Mouse (Mus musculus) brown adipose tissue, adult 24 weeks (tissue): ENCODE results near the gene Myl6. TPM values are rescaled to one million over a fixed set of nuclear protein-coding genes. Genes with fewer than 3 reads are reported as not detected.
A peak's percentile ranks its signal among the peaks of the same experiment; 100 is the strongest.
"Not testable (repeated sequence)": the region's sequence is repeated elsewhere in the genome, so short reads cannot be mapped to it uniquely, and the experiment has no call there.

Source experiments
- H3K27ac ChIP-seq: fragments of 200-500 bp; replicated peaks from 2 replicates; pipeline ENCODE4 v1.5.1; 2012; ENCODE audit warnings: low read depth, mild to moderate bottlenecking, low read length
- H3K4me1 ChIP-seq: fragments of 200-500 bp; 2 replicates; pipeline ENCODE4 v1.6.1; 2012; ENCODE audit warnings: low read length, mixed read lengths; ENCODE audit not compliant: control insufficient read depth, insufficient read depth, insufficient read length
- H3K4me3 ChIP-seq: fragments of 200-500 bp; 2 replicates; pipeline ENCODE4 v1.5.1; 2012; ENCODE audit warnings: low read depth, mild to moderate bottlenecking, low read length, moderate library complexity; ENCODE audit not compliant: insufficient read depth
- polyA plus RNA-seq: library from polyadenylated mRNA; stranded (reverse); fragments of >200 nt; gene quantifications from 2 replicates; pipeline ENCODE4 v1.2.4, GENCODE M21; 2012; ENCODE audit not compliant: missing spikeins, insufficient read depth, insufficient read length

Gene Myl6
- polyA plus RNA-seq, 1 experiment: 1,414 TPM

DNA sequence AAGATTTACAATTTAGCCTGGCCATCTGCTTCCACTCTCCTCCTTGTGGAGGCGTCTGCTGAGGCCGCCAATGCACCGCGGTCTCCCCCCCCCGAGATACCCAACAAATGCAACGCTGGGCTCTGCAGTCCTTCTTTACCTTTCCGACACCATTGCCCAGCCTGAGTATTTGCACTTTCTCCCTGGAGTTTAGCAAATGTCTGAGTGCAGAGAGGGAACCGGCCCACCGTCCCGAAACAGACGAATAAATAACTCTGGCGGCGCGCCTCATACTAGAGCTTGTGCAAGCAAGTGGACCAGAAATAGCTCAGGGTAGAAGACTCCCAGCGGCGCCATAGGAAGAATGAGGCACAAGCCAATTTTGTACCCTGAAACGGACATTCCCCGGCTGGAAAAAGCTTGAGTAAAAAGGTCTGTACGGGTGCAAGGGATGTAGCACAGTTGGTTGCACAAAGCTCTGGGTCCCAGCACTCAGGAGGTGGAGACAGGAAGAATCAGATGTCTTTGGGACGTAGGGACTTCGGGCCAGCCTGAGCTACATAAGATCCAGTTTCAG, 5.2 kb upstream of the Myl6 start:
- H3K27ac ChIP-seq: peak overlapping the region; percentile 92
- peak overlapping the region; percentile 65 for H3K4me3 ChIP-seq
- peaks cover 11% of the 10 kb centered on the region for H3K4me1 ChIP-seq

DNA sequence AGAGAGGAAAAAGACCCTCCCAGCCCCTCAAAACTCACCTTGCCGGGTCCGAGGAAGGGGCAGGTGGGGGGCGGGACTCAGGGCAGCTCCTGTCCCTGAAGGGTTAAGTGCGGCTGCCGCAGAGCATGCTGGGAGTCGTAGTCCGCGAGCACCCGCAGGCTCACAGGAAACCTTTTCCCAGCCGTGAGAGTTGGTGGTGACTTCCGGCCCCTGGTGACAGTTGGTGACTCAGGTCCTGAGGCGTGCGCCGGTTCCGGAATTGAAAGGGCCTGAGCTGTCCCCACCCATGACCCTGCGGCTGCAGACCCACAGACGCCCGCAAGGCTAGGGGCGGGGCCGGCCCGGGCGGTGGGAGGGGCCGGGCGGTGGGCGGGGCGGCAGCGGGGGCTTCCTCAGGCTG, 4.6 kb upstream of the Myl6 start, which contains the start of gene Myl6b:
TSS of gene Myl6b (minus strand) at position 96 of the 400 bp plus-strand sequence.
- Histone ChIP-seq H3K27ac (peak within 1 kb of the TSS; percentile 92), H3K4me3 (peak within 1 kb of the TSS; percentile 65), H3K4me1 (peaks cover 11% of the 10 kb centered on the region)

DNA sequence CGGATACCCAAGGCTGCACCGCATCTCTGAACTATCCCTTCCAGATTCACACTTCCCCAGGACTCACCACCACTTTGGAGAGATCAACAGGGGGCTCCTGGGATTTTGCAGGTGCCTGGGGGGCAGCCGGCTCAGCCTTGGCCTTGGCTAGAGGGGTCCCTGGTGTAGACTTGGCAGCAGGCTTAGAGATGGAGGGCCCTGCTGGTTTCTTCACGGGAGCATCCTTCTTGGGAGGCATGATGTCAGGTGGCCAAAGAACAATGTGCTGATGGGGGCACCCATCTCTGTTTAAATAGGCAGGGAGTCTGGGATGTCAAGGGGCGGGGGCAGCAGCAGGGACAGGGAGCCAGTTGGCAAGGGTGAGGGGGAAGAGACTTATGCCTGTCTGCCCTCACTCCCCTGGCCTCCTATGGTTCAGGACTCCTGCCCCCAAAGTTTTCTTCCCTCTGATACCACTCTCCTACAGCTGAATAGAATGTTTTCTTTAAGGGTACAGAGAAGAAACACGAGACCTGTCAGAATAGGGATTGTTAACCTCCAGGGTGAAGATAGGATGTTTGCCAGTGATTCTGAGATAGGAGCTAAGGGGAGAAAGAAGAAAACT, 3.3 kb upstream of the Myl6 start:
- H3K4me3 ChIP-seq: no peak overlapping the region
- no peak overlapping the region for H3K27ac ChIP-seq
- H3K4me1 ChIP-seq: peaks cover 8% of the 10 kb centered on the region

DNA sequence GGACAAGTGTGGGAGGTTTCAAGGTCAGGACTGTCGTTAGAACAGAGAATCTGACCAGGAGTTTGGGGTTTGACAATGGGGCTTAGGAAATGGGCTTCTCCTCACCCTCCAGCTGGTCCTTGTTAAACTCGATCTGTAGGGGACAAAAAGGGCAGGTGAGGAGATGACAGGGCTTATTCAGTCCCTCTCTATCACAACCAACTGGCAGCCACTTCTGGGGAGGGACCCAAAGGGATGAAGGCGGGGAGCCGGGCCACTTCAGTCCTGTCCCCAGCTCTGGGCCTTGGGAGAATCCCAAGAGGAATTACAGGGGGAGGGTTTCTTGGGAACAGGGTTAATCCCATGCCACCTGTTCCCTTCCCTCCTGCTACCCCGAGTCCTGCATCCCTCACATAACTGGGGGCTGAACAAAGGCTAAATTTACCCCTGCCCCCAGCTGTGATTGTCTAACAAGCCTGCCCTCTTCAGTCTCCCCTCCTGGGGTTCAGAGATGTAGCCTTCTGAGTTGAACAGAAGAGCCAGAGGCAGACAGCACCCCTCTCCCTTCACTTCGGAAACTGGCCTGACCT, 2.6 kb upstream of the Myl6 start:
- Histone ChIP-seq H3K4me3 (no peak overlapping the region), H3K27ac (no peak overlapping the region), H3K4me1 (peaks cover 6% of the 10 kb centered on the region)

DNA sequence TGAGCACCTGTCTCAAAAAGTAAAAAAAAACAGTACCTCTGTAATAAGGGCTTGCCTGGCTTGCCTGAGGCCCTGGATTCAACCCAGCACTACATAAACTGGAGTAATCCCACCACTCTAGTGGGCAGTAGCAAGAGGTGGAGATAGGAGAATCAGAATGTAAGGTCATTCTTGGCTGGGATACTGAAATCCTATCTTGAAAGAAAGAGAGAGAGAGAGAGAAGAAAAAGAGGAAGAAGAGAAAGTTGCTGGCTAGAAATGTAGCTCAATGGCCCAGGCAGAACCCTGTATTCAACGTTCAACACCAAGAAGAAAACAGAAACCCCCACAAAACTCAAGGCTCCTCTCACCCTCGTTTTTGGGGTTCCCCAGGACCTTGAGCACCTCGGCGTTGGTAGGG, 2.0 kb upstream of the Myl6 start:
- Histone ChIP-seq H3K27ac (no peak overlapping the region), H3K4me3 (no peak overlapping the region), H3K4me1 (peaks cover 6% of the 10 kb centered on the region)

DNA sequence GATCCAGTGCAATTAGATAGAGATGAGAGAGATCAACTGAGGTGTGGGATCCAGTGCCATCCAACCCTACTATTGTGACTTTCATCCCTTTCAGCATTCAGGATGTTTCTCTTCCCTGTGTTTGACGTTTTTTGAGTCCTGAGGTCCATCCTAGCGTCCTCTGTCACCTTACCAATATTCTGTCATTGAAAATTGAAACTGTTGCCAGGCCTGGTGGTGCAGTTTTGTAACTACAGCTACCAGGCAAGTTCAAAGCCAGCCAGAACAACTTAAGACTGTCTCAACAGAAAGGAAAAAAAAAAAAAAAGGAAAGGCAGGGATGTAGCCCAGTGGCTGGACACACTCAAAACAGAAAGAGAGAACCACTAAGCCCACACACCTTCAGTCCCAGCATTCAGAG, 1.3 kb upstream of the Myl6 start:
- H3K27ac ChIP-seq: peak overlapping the region; percentile 96
- peak overlapping the region; percentile 86 for H3K4me3 ChIP-seq
- H3K4me1 ChIP-seq: peaks cover 6% of the 10 kb centered on the region

DNA sequence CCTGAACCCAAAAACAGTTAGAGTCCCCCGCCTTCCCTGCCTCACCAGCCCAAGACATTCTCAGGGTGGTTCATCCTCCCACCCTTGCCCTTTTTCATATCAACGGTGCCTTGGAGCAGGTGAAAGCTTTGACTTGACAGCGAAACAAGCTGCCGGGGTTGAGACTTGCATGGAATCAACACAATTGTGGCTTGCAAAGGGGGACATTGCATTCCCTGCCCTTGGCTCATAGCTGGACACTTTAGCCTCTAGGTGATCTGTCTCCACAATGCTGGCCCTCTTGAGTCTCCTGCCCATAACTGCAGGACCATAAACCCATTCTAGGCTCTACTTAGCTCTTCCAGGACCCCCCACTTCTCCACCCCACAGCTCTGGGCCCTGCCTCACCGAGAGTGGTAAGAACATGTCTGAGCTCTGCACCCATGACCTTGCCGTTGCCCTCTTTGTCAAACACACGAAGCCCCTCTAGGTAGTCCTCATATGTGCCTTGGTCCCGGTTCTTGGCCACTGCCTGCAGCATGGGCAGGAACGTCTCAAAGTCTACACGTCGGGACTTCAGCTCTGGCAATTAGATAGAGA, 811 bp upstream of the Myl6 start:
- Histone ChIP-seq H3K4me3 (peak overlapping the region; percentile 86), H3K4me1 (peaks cover 6% of the 10 kb centered on the region), H3K27ac (peak overlapping the region; percentile 96)

DNA sequence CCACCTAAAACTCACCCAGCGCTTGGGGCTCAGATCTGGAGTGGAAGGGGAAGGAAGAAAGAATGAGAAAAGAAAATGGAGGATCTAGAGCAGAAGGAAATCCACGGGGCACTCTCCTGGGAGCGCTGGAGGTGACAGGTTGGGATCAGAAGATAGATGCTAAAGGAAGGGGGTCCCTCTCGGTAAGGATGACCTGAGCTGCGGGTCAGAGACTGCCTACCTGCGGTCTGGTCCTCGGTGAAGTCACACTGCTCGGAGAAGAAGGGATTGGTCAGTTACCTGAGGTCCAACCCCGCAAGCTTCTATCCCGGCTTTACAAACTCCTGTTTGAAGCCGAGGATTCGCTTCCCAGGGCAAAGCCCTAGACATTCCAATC, 638 bp downstream of the Myl6 start:
- Histone ChIP-seq H3K4me3 (peak overlapping the region; percentile 88), H3K27ac (peak overlapping the region; percentile 99), H3K4me1 (peaks cover 6% of the 10 kb centered on the region)

DNA sequence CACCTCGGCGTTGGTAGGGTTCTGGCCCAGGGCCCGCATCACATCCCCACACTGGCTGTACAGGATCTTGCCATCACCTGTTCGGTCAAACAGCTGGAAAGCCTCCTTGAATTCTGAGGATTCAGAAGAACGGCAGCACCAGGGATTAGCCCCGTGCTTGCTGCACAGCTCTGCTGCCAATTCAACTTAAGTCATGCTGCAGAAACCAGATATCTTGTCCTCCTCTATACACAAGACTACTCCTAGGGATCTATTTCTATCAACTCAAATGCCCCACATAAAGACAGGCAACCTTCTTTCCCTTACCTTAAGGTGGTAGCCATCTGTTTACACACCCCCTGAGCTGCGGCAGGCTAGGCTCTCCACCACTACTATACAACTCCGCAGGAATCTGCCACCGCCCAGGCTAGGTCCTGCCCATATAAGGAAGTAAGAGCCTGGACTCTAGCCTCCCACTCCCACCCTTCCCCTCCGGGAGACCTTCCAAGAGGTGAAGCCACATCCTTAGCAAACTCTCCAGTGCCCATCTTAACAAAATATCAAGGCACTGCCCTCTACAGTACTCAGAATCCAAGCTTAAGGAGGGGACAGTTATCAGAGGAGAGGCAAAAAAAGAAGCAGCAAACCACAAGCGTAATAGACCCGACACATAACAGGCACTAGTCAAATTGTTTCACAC, 1.2 kb downstream of the Myl6 start:
- peak overlapping the region; percentile 88 for H3K4me3 ChIP-seq
- H3K27ac ChIP-seq: peak overlapping the region; percentile 99
- peaks cover 6% of the 10 kb centered on the region for H3K4me1 ChIP-seq

DNA sequence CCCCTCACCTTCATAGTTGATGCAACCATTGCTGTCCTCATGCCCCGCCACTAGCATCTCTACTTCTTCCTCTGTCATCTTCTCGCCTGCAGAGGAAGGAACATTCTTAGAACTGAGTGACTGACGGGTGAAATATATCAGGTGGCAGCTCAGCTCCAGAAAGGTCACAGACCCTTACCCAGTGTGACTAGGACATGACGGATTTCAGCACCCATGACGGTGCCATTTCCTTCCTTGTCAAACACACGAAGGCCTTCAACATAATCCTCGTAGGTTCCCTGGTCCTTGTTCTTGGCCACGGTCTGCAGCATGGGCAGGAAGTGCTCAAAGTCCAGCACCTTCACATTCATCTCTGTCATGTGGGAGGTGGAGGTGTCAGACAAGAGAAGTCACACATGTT, 1.9 kb downstream of the Myl6 start:
- H3K4me3 ChIP-seq: peak overlapping the region; percentile 88
- H3K4me1 ChIP-seq: not testable (repeated sequence)
- H3K27ac ChIP-seq: peak overlapping the region; percentile 99

DNA sequence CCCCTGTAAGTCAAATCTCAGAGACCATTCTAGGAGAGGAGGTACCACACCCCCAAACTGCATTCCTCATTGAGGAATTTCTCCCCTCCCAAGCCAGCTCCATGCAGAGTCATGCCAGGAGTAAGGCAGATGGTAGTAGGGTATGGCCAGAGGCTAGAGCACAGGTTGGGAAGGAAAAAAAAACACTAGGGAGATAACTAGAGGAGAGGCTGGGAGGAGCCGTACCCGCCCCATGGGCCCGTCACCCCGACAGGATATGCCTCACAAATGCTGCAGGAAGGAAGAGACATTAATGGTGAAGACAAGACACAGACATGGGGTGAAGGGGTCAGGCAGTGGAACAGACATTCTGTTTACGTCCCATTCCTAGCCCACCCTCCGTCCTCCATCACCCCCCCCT, 2.5 kb downstream of the Myl6 start:
- peak overlapping the region; percentile 88 for H3K4me3 ChIP-seq
- H3K4me1 ChIP-seq: peaks cover 6% of the 10 kb centered on the region
- peak overlapping the region; percentile 99 for H3K27ac ChIP-seq

DNA sequence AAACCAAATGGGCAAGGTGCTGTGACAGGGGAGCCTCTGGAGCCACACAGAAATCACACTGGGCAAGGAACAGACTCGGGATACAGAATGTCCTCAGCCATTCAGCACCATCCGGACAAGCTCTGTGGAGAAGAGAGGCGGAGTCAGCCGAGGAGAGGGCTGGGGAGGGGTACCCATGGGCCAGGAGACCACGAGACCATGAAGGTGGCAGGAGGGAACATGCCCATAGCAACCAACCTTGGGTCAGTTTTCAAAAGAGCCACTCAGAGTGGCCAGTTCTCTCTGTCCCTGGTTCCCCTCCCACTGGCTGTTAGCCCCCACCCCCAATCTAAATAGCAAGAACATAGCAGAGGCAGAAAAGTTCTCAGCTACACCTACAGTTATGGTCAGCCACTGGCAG, 3.0 kb downstream of the Myl6 start:
- H3K27ac ChIP-seq: peak overlapping the region; percentile 10; the same call in 1 of the 2 replicates
- peaks cover 6% of the 10 kb centered on the region for H3K4me1 ChIP-seq
- peak overlapping the region; percentile 88 for H3K4me3 ChIP-seq

DNA sequence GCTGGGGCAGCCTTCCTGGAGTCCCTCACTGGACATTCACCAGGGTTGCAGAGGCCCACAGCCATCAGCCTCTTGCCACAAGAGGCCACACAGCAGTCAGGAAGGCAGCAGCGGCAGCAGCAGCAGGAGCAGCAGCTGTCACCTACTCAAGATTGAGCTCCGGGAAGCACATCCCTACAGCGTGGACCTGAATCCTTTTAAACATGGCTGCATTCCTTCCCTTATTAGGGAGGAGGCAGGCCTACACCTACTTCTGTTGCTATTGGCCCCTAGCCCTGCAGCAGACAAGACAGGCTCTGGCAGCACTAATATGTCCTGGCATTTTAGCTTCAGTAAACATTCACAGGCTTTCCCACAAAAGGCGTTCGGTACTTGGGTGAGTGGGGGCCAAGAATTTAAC, 3.7 kb downstream of the Myl6 start:
- H3K27ac ChIP-seq: no peak overlapping the region
- no peak overlapping the region for H3K4me3 ChIP-seq
- peaks cover 6% of the 10 kb centered on the region for H3K4me1 ChIP-seq

DNA sequence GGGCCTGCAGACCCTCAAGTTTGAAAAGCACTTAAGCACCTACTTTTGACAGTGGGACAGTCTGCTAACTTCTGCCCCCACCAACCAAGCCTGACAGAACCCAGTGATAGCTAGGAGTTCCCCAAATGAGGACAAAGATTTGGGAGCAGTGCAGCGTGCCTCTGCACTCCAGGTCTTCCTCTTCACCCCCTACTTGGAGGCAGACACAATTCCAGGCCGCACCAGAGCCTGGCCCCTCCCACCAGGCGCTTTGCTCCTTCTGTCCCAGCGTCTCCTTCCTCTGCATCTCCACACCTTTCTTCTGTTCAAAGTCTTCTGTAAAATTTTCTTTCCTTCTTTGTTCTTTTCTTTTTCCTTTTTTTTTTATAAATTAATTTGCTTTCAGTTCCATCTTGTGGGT, 4.2 kb downstream of the Myl6 start:
- peaks cover 2% of the 10 kb centered on the region for H3K4me1 ChIP-seq
- 0 out of 2 replicates have a peak overlapping the region, but pooled peaks have one; percentile 10 for H3K27ac ChIP-seq
- no peak overlapping the region for H3K4me3 ChIP-seq

DNA sequence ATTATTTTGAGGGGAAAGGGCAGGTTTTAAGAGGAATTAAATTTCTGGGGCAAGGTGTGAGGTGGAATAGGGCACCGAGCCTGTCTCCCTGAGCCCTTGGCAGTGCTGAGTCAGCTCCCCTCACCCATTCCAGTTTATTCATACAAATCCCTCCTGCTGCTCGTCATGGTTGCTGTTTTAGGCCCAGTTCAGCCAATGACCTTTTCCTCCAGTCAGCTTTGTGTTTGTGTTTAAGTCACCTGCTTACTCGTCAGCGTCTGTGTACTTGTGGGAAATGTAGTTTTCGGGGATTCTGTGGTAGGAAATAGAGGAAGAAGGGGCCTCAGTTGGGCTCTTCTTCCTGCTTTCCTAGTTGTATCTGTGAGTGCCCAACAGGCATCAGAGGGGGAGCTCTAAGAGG, 4.6 kb downstream of the Myl6 start:
- no peak overlapping the region for H3K4me3 ChIP-seq
- no peaks in the 10 kb centered on the region for H3K4me1 ChIP-seq
- 0 out of 2 replicates have a peak overlapping the region, but pooled peaks have one; percentile 10 for H3K27ac ChIP-seq
